14 mouse cellular contexts compared by ENCODE assay signal in genomic region chr5:124203251-124203650, GRCm38 (mm10). TPM values are rescaled to one million over a fixed set of nuclear protein-coding genes. Genes with fewer than 3 reads are reported as not detected.
DNase-seq lines count a peak whose midpoint lies in the region; ATAC-seq and TF ChIP-seq lines count a peak whose summit lies in the region.
"Had no signal": no experiment of that assay in that cellular context is flagged by ENCODE, and none has a peak within 500 bp of the region (broad histone marks: within the 10 kb centered on the region; RNA-seq: fewer than 3 reads in every experiment).

No protein-coding gene starts in this region.

- DNase-seq in heart, adult 8-10 months (ENCODE audit: low spot score): no peak
- DNase-seq in kidney, adult 2 months: no peak
- no peak for DNase-seq in kidney, adult 18-20 months
- DNase-seq in lung, postnatal 0 days (ENCODE audit: low spot score): no peak
- DNase-seq in lung, postnatal 4 days: no peak
- no peak for DNase-seq in spleen, adult 18-20 months
- DNase-seq: adrenal gland, postnatal 10 days; cerebellum, adult 2 months; heart, adult 18-20 months; lung, embryonic 14.5 days; right cerebral cortex, adult 18-20 months; thymus, adult 18-20 months had no signal

- no peak for TF ChIP-seq EP300 in lung, postnatal 0 days (IDR thresholded peaks at IDR 0.05)

- 82% methylated on average over 4 of the region's 4 CpGs for WGBS in heart, embryonic 12.5 days
- 75% methylated on average over 4 of the region's 4 CpGs for WGBS in kidney, adult 2 months
- WGBS in lung, postnatal 0 days: 62% methylated on average over 4 of the region's 4 CpGs

- no peaks in the 10 kb centered on the region for H3K9me3 ChIP-seq in heart, embryonic 12.5 days (replicated peaks)
- H3K9me3 ChIP-seq in lung, postnatal 0 days (ENCODE audit: low read length): no peaks in the 10 kb centered on the region
- H3K9me3 ChIP-seq: embryonic facial prominence, embryonic 12.5 days had no signal

- H3K36me3 ChIP-seq in heart, embryonic 12.5 days: no peaks in the 10 kb centered on the region
- no peaks in the 10 kb centered on the region for H3K36me3 ChIP-seq in kidney, adult 2 months (ENCODE audit: control insufficient read depth, insufficient read depth, low read length)
- no peaks in the 10 kb centered on the region for H3K36me3 ChIP-seq in lung, postnatal 0 days (ENCODE audit: insufficient read depth, low read length)
- H3K36me3 ChIP-seq: embryonic facial prominence, embryonic 12.5 days had no signal

- no peak for ATAC-seq in heart, embryonic 12.5 days (ENCODE audit: insufficient number of reproducible peaks, low FRiP score)
- ATAC-seq in lung, postnatal 0 days: no peak

- H3K4me1 ChIP-seq in heart, embryonic 12.5 days (replicated peaks): peaks cover 96% of the 10 kb centered on the region
- H3K4me1 ChIP-seq in kidney, adult 2 months (ENCODE audit: control insufficient read depth, insufficient read depth, low read length): peaks cover 18% of the 10 kb centered on the region
- H3K4me1 ChIP-seq in lung, postnatal 0 days (ENCODE audit: insufficient read depth, low read depth, low read length): peaks cover 42% of the 10 kb centered on the region

- no peak overlapping the region for H3K9ac ChIP-seq in heart, embryonic 12.5 days
- H3K9ac ChIP-seq in lung, postnatal 0 days (replicated peaks; ENCODE audit: low read depth): no peak overlapping the region
- H3K9ac ChIP-seq: embryonic facial prominence, embryonic 12.5 days; lung, embryonic 14.5 days had no signal

- TF ChIP-seq POLR2A in kidney, adult 2 months (IDR thresholded peaks at IDR 0.05; ENCODE audit: low read depth, low read length): no peak

- H3K27ac ChIP-seq in heart, embryonic 12.5 days (ENCODE audit: poor library complexity, severe bottlenecking): peak overlapping the region; percentile 51; the same call in 1 of the 2 replicates
- H3K27ac ChIP-seq in kidney, adult 2 months (ENCODE audit: insufficient read depth, low read depth, low read length): peak overlapping the region; percentile 61
- H3K27ac ChIP-seq in lung, postnatal 0 days (ENCODE audit: low read length): peak overlapping the region; percentile 62
- H3K27ac ChIP-seq: embryonic facial prominence, embryonic 12.5 days had no signal

- no peak overlapping the region for H3K4me3 ChIP-seq in heart, embryonic 12.5 days
- H3K4me3 ChIP-seq in kidney, adult 2 months (ENCODE audit: insufficient read depth, low read depth, low read length): no peak overlapping the region
- no peak overlapping the region for H3K4me3 ChIP-seq in lung, postnatal 0 days (ENCODE audit: low read depth, low read length)
- H3K4me3 ChIP-seq: embryonic facial prominence, embryonic 12.5 days had no signal

- TF ChIP-seq CTCF in kidney, adult 2 months (conservative IDR thresholded peaks at IDR 0.05; ENCODE audit: insufficient read depth, insufficient read length, low read depth, low read length): no peak
- no peak for TF ChIP-seq CTCF in lung, postnatal 0 days (IDR thresholded peaks at IDR 0.05)

- H3K4me2 ChIP-seq in heart, embryonic 12.5 days: no peak overlapping the region
- no peak overlapping the region for H3K4me2 ChIP-seq in lung, postnatal 0 days (replicated peaks; ENCODE audit: low read depth, low read length)
- H3K4me2 ChIP-seq: embryonic facial prominence, embryonic 12.5 days; lung, embryonic 14.5 days had no signal

- H3K27me3 ChIP-seq in heart, embryonic 12.5 days (replicated peaks): no peaks in the 10 kb centered on the region
- no peaks in the 10 kb centered on the region for H3K27me3 ChIP-seq in kidney, adult 2 months (replicated peaks; ENCODE audit: control insufficient read depth, insufficient read depth, low read length)
- no peaks in the 10 kb centered on the region for H3K27me3 ChIP-seq in lung, postnatal 0 days (replicated peaks; ENCODE audit: insufficient read depth, low read length)
- H3K27me3 ChIP-seq: embryonic facial prominence, embryonic 12.5 days had no signal

RNA-seq across cellular contexts. Expression of gene Pitpnm2, which starts 46.3 kb away (rescaled TPM):
- polyA plus RNA-seq in heart, embryonic 12.5 days (2016; fragmentation: Nextera tagmentation; extraction: Ambion mirVana): 7.5 and 7.8 TPM in 2 replicates
- 10 to 100 TPM; 39.8 to 52.2 (median 44.5) TPM for total RNA-seq in heart, adult 8-10 months (2022)
- 17.3 and 19.8 TPM in 2 replicates for polyA plus RNA-seq in kidney, adult 2 months (2012; rRNA removed)
- polyA plus RNA-seq in lung, postnatal 0 days (2015; fragmentation: Nextera tagmentation; extraction: Ambion mirVana): 9.2 and 10.5 TPM in 2 replicates
